Mouse (Mus musculus): ENCODE measurements around the gene Chd6.

- no peak for TF ChIP-seq EP300 (IDR thresholded peaks at IDR 0.05; ENCODE audit: low read length)
- TF ChIP-seq MXI1 (IDR thresholded peaks at IDR 0.05; ENCODE audit: low read depth, low read length) = no peak
These were observed 194.2 kb downstream of the Chd6 start for GRCm38 (mm10) chr2:160914656-160915055.
